Mouse (Mus musculus) cerebral cortex, adult 2 months (tissue): ENCODE data around the gene Med12l.

Experiments
- WGBS: fragments of 180-500 bp; shearing (Covaris S2); methylation state at CpG from one replicate; pipeline ENCODE4 v1.1.7; 2018; 5-methylcytosine and 5-hydroxymethylcytosine counted together

Gene Med12l

DNA sequence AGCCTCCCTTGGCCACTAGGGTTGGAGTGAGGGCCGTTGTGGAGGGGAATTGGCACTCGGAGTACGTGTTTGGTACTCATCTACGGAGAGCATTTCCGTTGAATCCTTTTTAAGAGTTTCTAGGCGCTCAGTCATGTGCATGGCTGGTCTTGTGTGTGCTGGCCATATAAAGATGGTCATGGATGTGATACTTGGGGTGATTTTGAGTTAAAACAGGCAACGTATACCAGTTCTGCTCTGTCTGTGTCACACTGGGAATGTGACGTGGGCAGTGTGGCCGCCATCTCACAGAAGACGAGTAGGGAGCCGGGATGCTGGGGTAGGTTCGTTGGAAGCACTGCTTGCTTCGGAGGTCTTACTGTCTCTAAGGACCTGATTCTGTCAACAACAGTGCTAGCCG lies 17.3 kb downstream of the Med12l start:
- 95% methylated on average over 14 of the region's 14 CpGs for WGBS

DNA sequence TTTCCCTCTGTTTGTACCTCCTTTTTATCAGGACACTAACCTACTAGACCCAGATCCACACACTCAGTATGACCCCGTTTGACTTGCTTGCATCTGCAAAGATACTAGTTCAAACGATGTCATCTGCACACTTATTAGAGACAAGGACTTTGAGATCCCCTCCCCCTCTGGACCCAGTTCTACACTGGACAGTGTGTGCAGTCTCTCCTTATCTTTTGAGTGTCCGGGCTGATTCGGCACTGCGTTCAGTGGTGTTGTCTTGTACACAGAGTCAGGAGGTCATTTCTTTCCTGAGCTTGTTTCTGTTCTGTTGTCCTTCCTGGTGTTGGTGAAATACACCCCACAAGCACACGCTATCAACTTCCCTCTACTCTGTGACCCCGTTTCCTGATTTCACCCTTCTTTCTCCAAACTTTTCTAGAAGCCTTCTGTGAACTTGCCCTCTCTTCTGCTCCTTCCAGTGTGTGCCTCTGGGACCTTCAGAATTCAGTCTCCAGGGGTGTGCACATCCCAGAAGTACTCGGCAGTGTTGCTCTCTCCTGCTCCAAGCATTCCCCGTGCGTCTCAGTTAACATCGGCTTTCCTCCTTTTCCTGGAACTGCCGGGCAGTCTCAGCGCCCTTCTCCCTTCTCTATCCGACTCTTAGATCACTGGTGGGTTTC lies 19.0 kb downstream of the Med12l start:
- 71% methylated on average over 14 of the region's 14 CpGs for WGBS

DNA sequence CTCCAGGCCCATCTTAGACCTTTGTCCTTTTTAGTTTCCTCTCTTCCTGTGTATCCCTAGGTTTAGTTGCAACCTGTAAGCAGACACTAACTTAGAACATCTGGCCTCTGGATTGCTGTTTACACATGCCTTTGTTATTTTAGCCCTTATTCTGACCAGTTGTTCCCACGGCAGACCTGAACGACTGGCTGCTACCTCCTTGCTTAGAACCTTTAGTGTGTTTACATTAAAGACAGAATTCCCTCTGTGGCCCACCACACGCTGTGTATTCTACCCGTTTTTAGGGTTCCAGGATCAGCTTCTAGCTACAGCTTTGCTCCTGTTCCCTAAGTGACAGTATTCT lies 19.5 kb downstream of the Med12l start:
- 73% methylated on average over 4 of the region's 4 CpGs for WGBS

DNA sequence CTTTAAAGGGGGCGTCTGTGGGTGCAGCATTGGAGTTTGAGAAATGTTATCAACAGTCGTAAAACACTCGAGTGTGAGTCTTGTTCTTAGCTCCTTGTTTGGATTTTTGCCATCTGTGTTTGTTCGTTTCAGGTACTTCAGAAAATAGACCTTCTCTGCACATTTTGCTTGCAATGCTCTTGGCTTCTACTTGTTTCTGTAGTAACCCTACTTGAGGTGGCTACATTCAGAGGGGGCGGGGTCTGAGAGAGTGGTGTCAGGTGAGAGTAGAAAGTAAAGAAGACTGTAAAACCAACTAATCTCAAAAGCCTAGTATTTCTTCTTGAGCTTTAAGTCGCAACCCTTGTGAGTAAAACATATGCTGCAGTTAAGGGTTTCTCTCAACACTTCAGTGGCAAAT lies 23.1 kb downstream of the Med12l start:
- 64% methylated on average over 6 of the region's 6 CpGs for WGBS

DNA sequence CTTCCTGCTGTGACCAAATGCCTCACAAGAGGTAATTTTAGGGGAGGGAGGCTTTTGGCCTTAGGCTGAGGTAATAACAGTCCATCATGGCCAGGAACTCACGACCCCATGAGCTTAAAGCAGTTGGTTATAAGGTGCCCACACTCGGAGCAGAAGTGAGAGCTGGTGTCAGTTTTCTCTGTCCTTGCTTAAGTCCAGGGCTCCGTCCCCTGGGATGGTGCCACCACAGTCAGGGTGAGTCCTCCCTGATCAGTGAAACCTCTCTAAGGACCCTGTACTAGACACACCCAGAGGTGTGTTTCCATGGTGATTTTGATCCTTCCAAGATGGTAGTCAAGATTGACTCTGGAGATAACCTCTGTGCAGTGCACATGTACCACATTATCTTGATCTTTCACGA lies 25.4 kb downstream of the Med12l start:
- 83% methylated on average over 4 of the region's 4 CpGs for WGBS

DNA sequence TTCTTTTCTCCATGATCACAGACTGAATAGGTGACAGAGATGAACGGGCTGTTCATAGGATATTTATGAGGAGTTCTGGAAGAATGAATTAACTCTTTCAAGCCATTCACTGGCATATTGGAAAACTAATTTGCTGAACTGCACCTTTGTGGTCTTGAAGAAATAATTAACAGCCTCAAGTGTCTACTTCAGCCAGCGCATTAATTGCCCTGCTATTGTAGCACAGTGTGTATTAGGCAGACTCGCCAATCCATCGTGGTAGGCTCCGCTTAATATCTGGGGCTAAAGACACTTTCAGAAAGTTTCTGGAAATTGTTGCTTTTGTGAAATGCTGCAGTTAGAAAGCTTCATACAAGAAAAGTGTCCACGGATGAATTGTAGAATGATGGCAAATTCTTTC lies 35.9 kb downstream of the Med12l start:
- WGBS, result 73% methylated on average over 6 of the region's 6 CpGs

DNA sequence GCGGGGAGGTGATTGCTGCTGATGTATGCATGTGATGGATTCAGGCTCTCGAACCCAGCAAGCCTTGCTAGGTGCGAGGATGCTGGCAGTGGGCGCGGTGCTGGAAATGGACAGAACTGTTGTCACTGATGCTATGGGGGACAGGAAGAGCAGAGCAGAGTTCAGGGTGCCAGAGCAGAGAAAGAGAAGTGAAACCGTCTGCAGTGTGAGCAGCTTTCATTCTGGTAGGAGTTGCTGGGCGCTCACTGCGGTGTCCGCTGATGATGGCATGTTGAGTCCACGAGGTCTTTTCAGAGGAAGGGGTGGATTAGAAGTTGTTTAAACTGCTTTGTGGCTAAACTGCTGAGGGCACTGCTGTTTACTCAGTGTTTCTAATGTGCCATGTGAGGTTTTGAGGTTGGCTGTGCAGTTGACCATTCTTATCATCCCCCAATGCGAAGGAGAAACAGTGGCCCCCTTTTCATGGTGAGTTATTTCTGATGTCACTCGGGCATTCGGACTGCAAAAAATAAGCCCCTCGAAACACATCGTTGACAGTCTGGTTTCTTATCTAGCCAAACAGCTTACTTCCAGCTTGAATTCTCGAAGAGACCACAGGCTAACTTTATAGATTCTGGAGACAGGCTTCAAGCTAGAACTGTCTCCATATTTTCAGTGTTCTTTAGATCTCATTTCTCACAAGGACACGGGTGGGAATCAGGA lies 49.4 kb downstream of the Med12l start:
- WGBS, result 85% methylated on average over 17 of the region's 17 CpGs

DNA sequence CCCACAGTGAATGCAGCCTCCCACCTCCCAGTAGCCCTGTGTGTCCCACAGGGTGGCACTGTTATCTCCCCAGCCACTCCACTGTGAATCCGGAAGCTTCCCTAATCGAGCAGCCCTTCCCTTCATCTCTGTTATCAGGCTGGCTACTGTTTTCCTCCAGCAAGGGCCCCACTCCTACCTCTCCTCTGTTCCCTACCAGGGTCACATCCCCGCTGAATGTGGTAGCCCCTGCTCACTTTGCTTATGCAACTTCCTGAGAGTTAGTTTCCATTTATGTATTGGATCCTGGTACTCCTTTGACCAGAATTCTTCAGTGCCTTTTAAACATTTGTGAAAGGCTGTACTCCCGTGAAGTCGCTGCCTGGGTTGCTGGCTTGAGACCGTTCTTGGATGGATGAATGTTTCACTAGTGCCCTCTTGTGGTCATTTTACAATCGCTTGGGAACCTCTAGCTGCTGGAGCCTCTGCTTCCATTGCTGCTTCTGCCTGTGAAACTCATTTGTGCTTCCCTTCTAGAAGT lies 53.5 kb downstream of the Med12l start:
- WGBS, result 3% methylated on average over 7 of the region's 7 CpGs

DNA sequence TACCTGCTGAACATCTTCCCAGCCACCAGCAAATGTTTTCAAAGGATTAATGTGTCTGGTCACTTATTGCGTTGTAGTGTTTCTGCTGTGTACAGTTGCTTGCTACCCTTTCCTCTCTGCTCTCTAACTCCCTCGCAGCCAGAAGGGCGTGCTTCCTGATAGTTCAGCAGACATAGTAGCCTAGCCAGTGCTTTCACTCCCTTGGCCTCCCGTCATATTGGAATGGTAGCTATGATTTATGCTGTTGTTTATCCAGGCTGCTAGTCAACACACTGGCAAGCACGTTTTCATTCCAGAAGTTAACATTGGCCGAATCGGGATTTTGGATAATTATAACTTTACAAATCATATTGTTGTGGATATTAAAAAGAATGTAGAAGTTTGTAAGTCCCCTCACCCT lies 54.5 kb downstream of the Med12l start:
- WGBS, result 85% methylated on average over 7 of the region's 7 CpGs

DNA sequence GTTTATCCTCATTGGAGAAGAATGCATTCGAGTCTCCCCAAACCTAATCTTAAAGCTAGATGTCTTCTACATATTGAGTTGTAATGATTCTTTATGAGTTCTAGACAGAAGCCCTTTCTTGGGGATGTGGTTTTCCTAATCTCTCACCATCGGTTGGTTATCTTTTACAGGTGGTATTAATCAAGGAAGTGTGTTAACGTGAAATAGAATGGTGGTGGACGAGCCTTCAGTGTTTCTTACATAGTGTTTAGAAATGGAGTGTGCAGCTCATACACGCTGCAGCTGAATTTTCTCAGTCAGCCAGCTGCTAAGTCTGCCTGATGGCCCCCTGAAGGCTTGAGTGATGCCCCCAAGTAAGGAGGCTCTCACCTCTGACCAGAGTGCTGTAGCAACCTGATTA lies 56.5 kb downstream of the Med12l start:
- WGBS, result 75% methylated on average over 5 of the region's 5 CpGs

DNA sequence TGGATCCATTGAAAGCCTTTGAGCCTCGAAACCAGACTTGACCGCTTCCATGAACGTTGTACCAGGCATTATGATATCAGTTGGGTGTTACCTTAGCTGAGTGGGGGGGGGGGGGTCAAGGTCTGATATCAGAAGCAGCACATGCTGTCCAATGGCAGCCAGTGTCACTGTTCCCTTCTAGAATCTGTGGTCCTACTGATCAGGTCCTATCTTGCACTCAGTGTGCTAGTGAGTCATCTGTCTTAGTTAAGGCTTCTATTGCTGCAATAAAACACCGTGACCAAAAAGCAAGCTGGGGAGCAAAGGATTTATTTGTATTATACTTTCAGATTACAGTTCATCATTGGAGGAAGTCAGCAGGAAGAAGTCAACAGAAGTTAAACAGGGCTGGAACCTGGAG lies 57.8 kb downstream of the Med12l start:
- WGBS, result 93% methylated on average over 4 of the region's 4 CpGs

DNA sequence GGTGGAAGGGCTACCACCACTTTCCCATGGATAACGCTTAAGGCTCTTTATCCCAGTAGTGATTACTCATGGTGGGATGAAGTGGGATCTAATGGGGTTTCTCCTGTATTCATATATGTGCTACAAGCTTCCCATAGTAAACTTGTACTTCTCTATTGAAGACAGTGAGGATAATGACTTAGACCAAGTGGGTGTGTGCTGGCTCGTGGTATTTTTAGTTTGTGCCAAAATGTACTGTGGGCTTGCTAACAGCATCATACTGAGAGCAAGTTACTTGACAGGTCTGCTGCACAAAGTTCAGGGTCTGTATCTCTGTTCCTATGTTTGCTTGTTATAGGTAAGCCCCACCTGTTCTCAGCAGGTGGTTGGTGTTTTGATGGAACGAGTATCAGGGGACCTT lies 60.3 kb downstream of the Med12l start:
- 57% methylated on average over 3 of the region's 3 CpGs for WGBS

DNA sequence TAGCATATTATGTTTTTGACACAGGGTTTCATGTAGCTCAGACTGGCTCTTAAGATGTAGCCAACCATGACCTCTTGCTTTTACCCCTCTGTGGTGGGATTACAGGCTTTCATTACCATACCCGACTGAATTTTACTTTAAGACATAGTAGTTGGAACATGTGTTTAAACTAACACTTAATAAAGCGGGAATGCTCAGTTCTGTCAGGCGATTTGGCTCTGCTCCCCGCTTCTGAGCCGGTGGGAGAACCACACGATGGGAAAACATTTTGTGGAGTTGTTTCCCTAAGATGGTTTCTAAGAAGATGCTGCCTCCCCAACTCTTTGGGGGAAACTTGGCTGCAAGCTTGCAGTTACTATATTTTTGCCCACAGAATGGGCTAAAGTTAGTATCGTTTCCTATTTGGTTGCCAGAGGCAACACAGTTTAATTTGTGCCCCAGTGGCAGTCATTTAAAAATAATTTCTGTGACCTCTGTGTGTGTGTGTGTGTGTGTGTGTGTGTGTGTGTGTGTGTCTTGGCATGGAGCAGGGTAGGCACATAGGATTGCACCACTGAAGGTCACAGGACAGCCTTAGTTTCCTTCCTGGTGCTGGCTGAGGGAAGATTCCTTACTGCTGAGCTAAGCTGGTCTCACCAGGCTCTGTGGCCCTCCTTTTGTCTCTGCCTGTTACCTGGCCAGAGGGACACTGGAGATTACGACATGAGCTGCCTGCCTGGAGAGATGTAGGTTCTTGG lies 61.1 kb downstream of the Med12l start:
- WGBS, result 28% methylated on average over 8 of the region's 8 CpGs

DNA sequence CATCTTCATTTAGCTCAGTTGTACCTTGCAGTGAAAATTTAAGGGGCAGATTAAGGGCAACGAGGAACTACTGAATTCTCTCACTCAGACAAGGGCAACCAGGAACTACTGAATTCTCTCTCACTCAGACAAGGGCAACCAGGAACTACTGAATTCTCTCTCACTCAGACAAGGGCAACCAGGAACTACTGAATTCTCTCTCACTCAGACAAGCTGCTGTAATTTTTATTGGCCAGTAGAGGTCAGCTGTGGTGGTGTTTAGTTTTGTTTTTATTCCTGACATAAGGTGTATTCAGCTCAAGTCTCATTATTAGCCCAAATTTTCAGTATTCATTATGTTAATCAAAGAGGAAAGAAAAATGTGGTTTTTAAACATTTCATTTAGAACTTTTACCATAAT lies 63.4 kb downstream of the Med12l start:
- 69% methylated on average over 1 of the region's 1 CpGs for WGBS

DNA sequence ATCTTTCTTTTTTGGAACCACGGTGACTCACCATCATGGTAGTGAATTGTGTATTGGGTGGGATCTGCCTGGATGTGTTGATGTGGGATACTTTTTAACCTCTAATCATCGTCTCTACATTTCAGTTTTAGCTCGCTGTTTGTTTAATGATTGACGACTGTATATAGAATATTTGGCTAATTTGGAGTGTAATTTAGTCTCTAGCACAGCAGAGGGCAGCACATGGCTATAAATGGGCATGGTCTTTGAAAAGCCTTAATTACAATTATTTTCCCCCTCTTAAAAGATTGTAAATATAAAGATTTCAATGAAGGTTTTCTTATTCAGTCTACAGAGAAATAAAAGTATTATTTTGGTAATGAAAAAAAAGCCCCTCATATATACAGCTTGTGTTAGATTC lies 71.7 kb downstream of the Med12l start:
- 34% methylated on average over 4 of the region's 4 CpGs for WGBS

DNA sequence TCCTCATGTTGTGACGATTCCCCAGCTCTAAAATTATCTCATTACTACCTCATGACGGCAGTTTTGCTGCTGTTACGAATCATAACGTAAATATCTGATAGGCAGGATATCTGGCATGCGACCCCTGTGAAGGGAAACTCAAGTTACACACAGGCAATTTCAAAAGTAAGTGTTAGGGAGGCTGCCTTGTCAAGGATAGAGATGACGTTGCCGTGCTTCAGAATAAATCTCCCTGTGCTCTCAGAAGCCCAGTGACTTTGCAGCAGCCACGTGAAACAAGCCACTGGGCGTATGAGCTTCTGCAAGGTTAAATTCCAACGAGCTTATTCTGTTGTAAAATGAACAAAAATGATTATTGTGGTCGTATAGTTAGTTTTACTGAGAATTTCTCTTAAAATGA lies 73.0 kb downstream of the Med12l start:
- 83% methylated on average over 11 of the region's 11 CpGs for WGBS

DNA sequence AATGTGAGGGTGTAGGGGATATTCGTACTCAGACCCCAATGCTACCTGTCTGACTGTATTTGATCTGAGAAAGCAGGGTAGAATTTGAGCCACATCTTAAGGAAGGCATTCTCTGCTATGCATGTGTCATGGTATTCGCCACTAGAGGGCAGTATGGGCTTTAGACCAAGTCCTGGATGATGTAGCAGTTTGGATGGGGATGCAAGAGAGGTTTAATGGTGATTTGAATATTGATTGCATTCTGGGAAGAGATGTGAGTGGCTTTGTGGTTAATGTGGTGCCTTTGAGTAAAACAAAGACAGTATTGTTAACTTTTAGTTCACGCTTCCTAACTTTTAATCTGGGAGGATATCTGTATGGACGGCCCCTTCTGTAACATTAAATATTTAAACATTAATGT lies 73.7 kb downstream of the Med12l start:
- WGBS, result 55% methylated on average over 4 of the region's 4 CpGs

DNA sequence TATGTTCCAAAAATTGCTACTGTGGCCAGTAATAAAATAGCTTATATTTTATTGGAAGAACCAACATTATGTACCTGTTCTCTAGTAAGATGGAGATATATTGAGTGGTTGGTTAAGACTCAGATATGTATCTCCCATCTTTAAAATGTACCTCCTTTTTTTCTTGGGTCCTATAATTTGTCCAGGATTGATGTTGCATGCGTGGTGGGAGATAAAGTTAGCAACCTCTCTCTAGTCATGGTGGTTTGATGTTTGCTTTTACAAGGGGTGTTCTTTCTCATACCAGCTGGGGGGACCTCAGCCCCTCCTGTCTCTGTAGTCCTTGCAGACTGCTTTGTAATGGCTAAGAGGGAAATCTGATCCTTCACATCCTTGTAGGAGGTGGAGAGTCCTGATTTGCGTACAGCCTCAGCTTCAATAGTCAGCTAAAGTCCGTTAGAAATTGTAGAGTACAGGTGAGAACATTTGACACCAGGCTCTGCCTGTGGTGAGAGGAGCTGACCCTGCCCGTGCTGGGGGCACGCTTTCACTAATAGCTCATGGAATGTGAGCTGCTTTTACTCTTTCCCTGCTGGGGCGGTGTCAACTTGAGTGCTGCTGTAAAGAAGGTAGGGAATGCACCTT lies 74.8 kb downstream of the Med12l start:
- WGBS, result 68% methylated on average over 6 of the region's 6 CpGs

DNA sequence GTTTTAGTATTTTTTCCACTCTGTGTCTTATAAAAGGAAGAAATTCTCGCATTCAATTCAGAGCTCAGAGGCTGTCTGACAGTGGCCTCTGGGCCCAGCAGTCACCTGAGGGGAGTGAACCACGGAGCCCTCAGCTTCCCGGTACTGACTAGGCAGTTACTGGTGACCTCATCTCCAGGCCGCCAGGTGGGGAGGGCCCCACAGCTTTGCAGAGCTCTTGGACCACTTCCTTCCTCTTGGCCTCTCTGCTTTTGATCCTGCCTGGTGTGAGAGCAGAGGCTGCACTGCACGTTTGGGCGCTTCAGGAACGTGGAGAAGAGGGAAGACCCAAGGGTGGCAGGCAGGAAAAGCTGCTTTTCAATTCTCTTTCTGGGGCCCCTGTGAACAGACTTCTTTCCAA lies 75.3 kb downstream of the Med12l start:
- 60% methylated on average over 7 of the region's 7 CpGs for WGBS

DNA sequence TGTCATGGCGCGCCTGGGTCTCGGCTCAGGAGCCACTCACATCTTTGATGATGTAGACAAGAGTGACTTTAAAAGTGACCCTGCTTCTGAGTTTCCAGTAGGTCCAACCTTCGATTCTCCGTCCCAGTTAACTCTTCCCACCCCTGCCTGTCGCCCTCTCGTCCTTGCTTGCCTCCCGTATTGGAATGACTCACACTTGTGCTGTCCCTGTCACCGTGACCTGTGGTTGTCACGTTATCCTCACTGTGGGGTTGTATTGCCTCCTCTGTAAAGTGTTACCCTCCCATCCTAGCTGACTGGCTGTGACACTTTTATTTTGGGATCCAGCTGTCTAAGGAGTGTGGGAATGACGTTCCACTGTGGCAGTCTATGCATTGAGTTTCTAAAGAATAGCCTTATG lies 87.1 kb downstream of the Med12l start:
- WGBS, result 84% methylated on average over 11 of the region's 11 CpGs

DNA sequence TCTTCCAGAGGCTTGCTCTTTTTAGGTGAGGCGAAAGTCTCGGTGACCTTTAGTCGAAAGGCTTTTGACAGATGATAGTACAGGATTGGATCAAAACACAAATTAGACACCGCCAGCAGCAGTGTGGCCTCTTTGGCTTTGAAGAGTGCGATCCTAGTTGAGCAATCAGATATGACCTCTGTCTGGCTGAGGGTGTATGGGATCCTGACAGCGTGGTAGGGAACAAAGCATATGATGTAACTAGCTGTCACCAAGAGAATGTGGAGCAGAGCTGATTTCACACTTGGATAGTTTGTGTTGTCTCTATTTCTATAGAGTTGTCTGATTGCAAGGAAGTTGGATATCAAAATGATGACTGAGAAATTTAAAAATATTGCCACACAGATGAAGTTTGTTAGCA lies 91.8 kb downstream of the Med12l start:
- 91% methylated on average over 6 of the region's 6 CpGs for WGBS

DNA sequence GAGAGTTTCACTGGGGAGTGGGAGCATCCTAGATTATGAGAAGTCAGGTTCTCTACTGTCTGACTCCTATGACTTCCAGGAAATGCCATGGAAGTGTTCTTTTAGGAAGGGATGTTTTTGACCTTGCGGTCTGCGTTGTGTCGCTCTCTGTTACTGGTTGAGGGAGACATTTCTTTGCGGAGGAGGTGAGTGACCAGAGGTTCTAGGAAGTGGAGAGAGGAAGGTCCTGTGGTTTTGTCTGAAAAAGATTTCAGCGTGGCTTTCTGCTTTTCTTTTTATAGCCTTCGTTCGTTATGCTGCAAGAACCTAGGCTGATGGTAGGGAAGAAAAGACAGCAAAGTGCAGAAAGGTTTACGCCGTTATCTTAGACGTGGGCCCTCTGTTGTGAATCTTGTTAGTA lies 92.9 kb downstream of the Med12l start:
- 80% methylated on average over 10 of the region's 10 CpGs for WGBS
